Mouse (Mus musculus) heart, embryonic 15.5 days (tissue): ENCODE measurements at regions not wholly inside any gene's neighbourhood (a gene's known extent, or its start where the extent isn't known, plus 50 kb on each side); places are given as distances from the start of the nearest gene placed in this dataset.

Experiments
- ATAC-seq: fragments of 200-750 bp; cut with Nextera tagmentation; replicated peaks from 2 replicates; pipeline ENCODE4 v1.8.0; 2017; ENCODE audit warnings: low read depth, moderate TSS enrichment; ENCODE audit not compliant: insufficient number of reproducible peaks, insufficient read depth, low FRiP score
- H3K27ac ChIP-seq: fragments of 300-500 bp; sonication (generic); 2 replicates; pipeline ENCODE4 v1.5.1; 2015; ENCODE audit warnings: mild to moderate bottlenecking, inconsistent platforms
- H3K27me3 ChIP-seq: fragments of 300-500 bp; sonication (generic); 2 replicates; pipeline ENCODE4 v1.6.1; 2015; ENCODE audit warnings: inconsistent platforms
- H3K36me3 ChIP-seq: fragments of 300-500 bp; sonication (generic); 2 replicates; pipeline ENCODE4 v1.6.1; 2015; ENCODE audit warnings: mild to moderate bottlenecking, inconsistent platforms
- H3K4me1 ChIP-seq: fragments of 300-500 bp; sonication (generic); replicated peaks from 2 replicates; pipeline ENCODE4 v1.6.1; 2015; ENCODE audit warnings: inconsistent platforms
- H3K4me2 ChIP-seq: fragments of 300-500 bp; sonication (generic); 2 replicates; pipeline ENCODE4 v1.6.1; 2015; ENCODE audit warnings: inconsistent platforms, mild to moderate bottlenecking, moderate library complexity
- H3K4me3 ChIP-seq: fragments of 300-500 bp; sonication (generic); 2 replicates; pipeline ENCODE4 v1.5.1; 2015; ENCODE audit warnings: mild to moderate bottlenecking, inconsistent platforms
- H3K9ac ChIP-seq: fragments of 300-500 bp; sonication (generic); 2 replicates; pipeline ENCODE4 v1.6.1; 2015; ENCODE audit warnings: mild to moderate bottlenecking, inconsistent platforms
- H3K9me3 ChIP-seq: fragments of 300-500 bp; sonication (generic); replicated peaks from 2 replicates; pipeline ENCODE4 v1.6.1; 2016; ENCODE audit warnings: inconsistent platforms
- WGBS: fragments of 180-500 bp; shearing (Covaris S2); methylation state at CpG from one replicate; pipeline ENCODE4 v1.1.7; 2015; ENCODE audit warnings: mixed read lengths; 5-methylcytosine and 5-hydroxymethylcytosine counted together

DNA sequence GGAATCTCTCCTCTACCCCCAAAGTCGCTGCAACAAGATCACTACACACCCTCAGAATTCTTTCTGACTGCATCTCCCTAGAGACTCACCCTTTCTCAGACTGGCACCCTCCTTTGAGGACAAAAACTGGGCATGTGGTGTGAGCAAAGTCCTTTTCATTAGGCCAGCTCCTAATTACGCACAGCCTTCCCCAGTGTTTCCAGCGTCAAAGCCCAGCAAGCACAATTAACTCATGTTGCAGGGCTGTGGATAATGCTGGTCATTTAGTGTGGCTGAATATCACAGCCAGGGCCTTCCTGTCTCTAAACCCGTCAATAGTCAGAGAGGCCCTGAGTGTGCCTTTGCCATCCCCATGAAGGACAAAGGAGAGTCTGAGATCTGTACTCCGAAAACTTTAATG, 114.2 kb upstream of the Arhgap5 start:
- no peak overlapping the region for H3K27ac ChIP-seq

DNA sequence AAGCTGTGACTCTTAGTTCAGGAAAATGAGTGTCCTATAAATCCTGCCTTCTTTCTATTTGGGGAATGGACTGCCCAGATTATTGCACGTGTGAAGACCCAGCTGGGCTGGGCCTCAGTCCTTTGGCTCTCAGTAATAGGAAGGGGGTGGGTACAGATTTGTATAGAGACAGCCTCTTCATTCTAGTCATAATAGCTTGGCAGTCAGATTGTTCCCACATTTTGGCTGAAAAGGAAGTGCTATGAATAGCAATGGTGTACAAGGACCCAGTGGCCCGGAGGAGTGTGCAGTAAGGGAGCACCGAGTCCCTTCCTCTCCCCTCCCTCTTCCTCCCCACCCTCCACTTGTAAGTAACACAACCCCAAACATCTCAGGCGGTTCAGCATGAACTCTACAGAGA, 113.5 kb upstream of the Arhgap5 start:
- Histone ChIP-seq H3K4me3 (no peak overlapping the region), H3K27ac (no peak overlapping the region), H3K4me2 (no peak overlapping the region), H3K4me1 (peaks cover 14% of the 10 kb centered on the region), H3K36me3 (no peaks in the 10 kb centered on the region), H3K9ac (no peak overlapping the region), H3K9me3 (no peaks in the 10 kb centered on the region), H3K27me3 (no peaks in the 10 kb centered on the region)
- ATAC-seq: no peak
- 32% methylated on average over 4 of the region's 4 CpGs for WGBS

More for the DNA sequence above, 114.2 kb upstream of the Arhgap5 start:
- Histone ChIP-seq H3K4me2 (no peak overlapping the region), H3K4me1 (peaks cover 7% of the 10 kb centered on the region), H3K36me3 (no peaks in the 10 kb centered on the region), H3K9ac (no peak overlapping the region), H3K9me3 (no peaks in the 10 kb centered on the region), H3K4me3 (no peak overlapping the region), H3K27me3 (no peaks in the 10 kb centered on the region)
- 73% methylated on average over 5 of the region's 5 CpGs for WGBS
- no peak for ATAC-seq

DNA sequence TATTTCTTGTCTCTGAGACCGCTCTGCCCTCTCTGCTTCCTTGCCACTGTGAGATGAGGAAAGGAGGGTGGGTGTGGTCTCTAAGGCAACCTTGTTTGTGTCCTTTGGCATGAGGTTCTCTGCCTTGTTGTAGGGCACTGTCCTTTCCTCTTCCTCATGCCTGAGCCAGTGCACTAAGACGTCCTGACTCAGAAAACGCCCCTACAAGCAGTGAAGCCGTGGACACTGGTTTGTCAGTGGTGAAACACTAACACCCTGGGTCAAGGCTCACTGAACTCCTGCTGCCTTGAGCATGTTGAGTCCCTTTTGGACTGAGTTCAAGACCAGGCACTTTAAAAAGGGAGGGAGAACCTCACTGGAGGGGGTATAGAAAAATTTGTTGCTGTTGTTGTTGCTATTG, 111.1 kb upstream of the Arhgap5 start:
- WGBS: 63% methylated on average over 4 of the region's 4 CpGs
- H3K27ac ChIP-seq: no peak overlapping the region
- no peaks in the 10 kb centered on the region for H3K36me3 ChIP-seq
- no peaks in the 10 kb centered on the region for H3K9me3 ChIP-seq
- no peak overlapping the region for H3K9ac ChIP-seq
- H3K4me3 ChIP-seq: no peak overlapping the region
- H3K27me3 ChIP-seq: no peaks in the 10 kb centered on the region
- no peak overlapping the region for H3K4me2 ChIP-seq
- H3K4me1 ChIP-seq: peaks cover 34% of the 10 kb centered on the region
- ATAC-seq: no peak

DNA sequence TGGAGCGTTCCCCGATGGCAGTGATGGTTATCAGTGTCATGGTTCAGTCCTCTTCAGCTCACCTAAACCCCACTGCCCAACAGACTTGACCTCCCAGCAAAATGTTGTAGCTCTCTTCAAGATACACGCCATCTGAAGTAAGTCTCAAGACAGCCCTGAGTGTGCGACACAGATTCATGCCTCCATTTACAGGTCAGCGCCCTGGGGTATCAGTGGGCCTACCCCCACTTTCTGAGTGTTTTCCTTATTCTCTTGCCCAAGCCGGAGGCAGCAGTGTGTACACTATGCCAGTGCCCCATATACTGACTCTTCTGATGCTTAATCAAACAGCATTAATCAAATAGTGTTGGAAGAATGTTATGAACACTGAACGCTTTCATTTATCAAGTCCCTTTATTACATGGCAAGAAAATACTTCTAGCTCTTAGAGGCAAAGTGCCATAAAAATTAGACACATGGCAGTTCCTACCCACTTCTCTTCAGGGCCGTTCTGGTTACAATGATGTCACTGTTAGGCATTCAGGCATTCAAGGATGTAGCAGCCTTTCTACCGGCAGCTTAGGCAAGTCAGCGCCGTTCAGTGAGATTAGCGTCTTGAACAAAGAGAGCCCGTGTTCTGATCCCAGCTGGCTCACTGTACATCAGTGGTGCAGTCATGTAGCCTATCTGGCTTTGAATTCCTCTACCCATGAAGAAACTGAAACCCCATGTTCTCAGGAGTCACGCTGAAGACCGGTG, 109.6 kb upstream of the Arhgap5 start:
- Histone ChIP-seq H3K9me3 (no peaks in the 10 kb centered on the region), H3K4me3 (no peak overlapping the region), H3K36me3 (no peaks in the 10 kb centered on the region), H3K4me2 (no peak overlapping the region), H3K4me1 (peaks cover 46% of the 10 kb centered on the region), H3K9ac (no peak overlapping the region), H3K27ac (no peak overlapping the region), H3K27me3 (no peaks in the 10 kb centered on the region)
- WGBS: 60% methylated on average over 15 of the region's 15 CpGs
- no peak for ATAC-seq

DNA sequence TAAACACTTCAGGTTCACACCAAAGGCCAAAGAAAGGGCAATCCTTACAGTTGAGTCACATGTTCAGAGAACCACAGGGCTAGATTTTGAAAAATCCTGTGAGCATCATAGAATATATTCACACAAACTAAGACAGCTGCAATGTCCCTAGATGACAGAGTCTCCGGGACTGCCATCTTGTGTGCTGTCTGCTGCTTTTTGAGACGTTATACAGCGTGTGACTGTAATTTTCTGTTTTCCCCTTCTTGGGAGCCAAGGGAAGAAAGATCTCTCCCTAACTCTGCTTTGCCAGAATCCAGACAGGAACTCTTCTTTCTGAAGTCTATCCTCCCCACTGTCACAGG, 109.1 kb upstream of the Arhgap5 start:
- 78% methylated on average over 3 of the region's 3 CpGs for WGBS
- no peak overlapping the region for H3K4me2 ChIP-seq
- H3K4me1 ChIP-seq: peaks cover 46% of the 10 kb centered on the region
- no peak for ATAC-seq
- H3K9me3 ChIP-seq: no peaks in the 10 kb centered on the region
- no peaks in the 10 kb centered on the region for H3K27me3 ChIP-seq
- no peak overlapping the region for H3K4me3 ChIP-seq
- H3K27ac ChIP-seq: no peak overlapping the region
- no peaks in the 10 kb centered on the region for H3K36me3 ChIP-seq
- no peak overlapping the region for H3K9ac ChIP-seq

DNA sequence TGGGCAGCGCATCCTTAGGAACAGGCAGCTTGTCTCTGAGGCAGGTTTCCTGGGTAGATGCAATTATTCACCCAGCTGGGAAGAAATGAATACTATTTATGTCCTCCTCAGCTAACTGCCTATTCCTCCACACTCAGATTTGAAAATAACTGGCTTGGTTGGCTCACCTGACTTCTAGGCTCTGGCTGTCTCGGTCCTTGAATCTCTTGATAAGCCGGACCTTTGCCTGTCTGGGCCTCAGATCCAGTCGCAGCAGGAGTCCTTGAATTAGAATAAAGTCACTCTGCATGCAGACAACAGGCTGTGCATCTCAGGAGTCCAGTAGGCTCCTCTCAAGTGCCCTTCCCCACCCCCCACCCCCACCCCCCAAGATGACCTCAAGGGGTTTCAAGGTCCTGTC, 108.7 kb upstream of the Arhgap5 start:
- Histone ChIP-seq H3K4me2 (no peak overlapping the region), H3K4me1 (peaks cover 45% of the 10 kb centered on the region), H3K36me3 (no peaks in the 10 kb centered on the region), H3K4me3 (no peak overlapping the region), H3K27me3 (no peaks in the 10 kb centered on the region), H3K9ac (no peak overlapping the region), H3K9me3 (no peaks in the 10 kb centered on the region), H3K27ac (no peak overlapping the region)
- 55% methylated on average over 4 of the region's 4 CpGs for WGBS
- ATAC-seq: no peak

DNA sequence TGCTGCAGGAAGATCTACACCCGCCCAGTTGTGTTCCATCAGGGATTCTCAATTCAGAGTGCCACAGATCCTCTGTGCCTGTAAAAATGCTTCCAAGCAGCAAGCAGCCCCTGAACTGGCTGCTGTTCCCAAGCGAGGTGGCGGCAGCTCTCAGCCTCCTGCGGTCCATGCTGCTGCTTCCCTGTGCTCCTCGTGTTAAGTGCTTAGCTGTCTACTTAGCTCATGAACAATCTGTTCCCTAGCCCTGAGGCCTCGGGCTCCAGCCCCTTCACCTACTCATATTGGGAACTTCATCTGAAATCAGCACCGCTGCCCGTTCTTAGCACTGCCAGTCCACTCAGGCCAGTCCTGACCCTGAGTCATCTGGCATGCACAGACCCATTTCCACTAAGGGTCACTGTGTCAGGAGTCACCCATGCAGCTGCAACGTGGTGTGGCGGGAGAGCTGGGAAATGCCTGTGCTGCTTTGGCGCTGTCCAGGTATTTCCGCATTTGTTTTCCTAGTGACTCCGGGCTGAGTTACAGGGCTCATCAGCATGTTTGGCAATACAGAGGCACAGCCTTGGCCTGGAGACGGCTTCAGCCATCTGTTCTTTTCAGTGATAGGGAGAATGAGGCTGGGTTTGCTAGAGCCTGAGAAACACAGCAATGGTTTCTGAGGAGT, 107.5 kb upstream of the Arhgap5 start:
- no peaks in the 10 kb centered on the region for H3K9me3 ChIP-seq
- no peak overlapping the region for H3K4me2 ChIP-seq

DNA sequence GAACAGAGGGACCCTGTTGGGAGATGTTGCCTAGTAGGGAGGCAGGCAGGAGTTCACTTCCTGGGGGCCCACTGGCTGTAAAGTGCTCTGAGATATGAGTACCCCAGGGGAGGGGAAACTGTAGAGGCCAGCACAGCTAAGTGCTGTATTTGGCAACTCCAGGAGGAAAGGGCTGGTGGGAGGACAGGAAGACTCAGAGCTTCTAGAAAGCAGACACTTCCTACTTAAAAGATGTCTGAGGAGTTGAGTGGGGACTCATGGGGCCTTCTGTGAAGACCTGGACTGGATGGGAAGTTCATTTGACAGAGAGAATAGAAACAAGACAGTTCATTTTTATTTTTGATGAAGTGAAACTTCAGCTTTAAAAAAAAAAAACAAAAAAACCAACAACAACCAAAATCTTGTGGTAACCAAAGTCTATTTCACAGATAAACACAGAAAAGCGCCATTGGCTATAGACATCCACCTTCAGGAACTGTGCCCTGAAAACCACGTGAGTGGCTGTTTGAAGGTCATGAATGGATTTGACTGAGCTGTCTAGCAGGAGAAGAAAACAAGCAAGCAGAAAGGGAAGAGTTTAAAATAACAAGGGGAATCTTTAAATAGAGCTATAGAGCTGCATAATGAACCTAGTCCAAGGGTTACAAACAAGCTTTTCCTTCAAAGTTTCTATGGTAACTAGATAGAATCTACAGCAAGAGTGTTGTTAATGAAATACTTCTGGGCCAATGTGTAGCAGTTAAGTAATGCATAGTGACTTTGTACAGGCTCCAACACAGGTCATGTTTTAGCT, 105.9 kb upstream of the Arhgap5 start:
- H3K4me2 ChIP-seq: no peak overlapping the region
- 55% methylated on average over 2 of the region's 2 CpGs for WGBS
- H3K9ac ChIP-seq: no peak overlapping the region
- H3K27me3 ChIP-seq: no peaks in the 10 kb centered on the region
- H3K36me3 ChIP-seq: no peaks in the 10 kb centered on the region
- no peaks in the 10 kb centered on the region for H3K9me3 ChIP-seq
- H3K4me3 ChIP-seq: no peak overlapping the region
- ATAC-seq: no peak
- H3K27ac ChIP-seq: peak overlapping the region; percentile 66
- H3K4me1 ChIP-seq: peaks cover 41% of the 10 kb centered on the region

More for the DNA sequence above, 107.5 kb upstream of the Arhgap5 start:
- no peak overlapping the region for H3K9ac ChIP-seq
- no peaks in the 10 kb centered on the region for H3K36me3 ChIP-seq
- 49% methylated on average over 14 of the region's 14 CpGs for WGBS
- H3K4me3 ChIP-seq: no peak overlapping the region
- no peak for ATAC-seq
- peak overlapping the region; percentile 43 for H3K27ac ChIP-seq
- peaks cover 41% of the 10 kb centered on the region for H3K4me1 ChIP-seq
- no peaks in the 10 kb centered on the region for H3K27me3 ChIP-seq

DNA sequence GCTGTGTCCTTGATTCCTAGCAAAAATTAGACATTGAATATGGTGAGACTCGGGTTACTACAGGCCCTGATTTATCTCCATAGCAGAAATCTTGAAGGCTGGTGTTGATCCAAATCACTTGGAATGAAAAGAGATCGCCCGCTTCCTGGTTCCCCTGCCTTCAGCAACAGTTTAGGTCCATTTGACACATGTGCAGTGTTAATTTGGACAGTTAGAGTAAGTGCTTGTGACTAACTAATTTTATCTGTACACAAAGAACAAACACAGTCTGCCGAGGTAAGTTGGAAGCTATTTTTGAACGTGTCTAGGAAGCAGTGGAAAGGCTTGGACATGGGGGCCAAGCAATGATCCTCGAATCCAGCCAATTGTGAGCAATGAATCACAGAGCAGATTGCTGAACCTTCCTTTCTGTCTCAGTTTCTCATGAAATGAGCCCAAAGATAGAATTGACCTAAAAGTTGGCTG, 105.2 kb upstream of the Arhgap5 start:
- Histone ChIP-seq H3K27me3 (no peaks in the 10 kb centered on the region), H3K27ac (peak overlapping the region; percentile 66), H3K9me3 (no peaks in the 10 kb centered on the region), H3K36me3 (no peaks in the 10 kb centered on the region), H3K4me3 (no peak overlapping the region), H3K4me2 (no peak overlapping the region), H3K4me1 (peaks cover 41% of the 10 kb centered on the region), H3K9ac (no peak overlapping the region)
- no peak for ATAC-seq
- WGBS: 46% methylated on average over 6 of the region's 6 CpGs

DNA sequence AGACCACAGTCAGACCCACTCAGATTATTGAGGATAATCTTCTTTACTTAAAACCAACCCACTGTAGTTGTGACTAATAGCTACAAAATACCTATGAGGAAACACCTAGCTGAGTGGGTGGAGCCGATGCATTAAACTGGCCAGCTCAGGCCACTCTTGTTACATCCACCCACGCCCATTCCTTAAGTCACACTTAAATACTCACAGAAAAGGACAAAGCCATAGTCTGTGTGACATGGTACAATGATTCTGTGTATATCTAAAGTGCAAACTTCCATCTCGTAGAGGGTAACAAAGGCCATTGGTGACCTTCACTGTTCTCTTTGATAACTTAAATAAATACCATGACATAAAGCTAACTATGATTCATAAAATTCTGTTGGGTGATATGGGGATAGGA, 103.7 kb upstream of the Arhgap5 start:
- H3K4me1 ChIP-seq: peaks cover 33% of the 10 kb centered on the region
- no peak overlapping the region for H3K4me2 ChIP-seq
- H3K27ac ChIP-seq: no peak overlapping the region
- no peaks in the 10 kb centered on the region for H3K36me3 ChIP-seq
- WGBS: 86% methylated on average over 3 of the region's 3 CpGs
- H3K9ac ChIP-seq: no peak overlapping the region
- H3K27me3 ChIP-seq: no peaks in the 10 kb centered on the region
- H3K9me3 ChIP-seq: no peaks in the 10 kb centered on the region
- no peak overlapping the region for H3K4me3 ChIP-seq
- ATAC-seq: no peak

DNA sequence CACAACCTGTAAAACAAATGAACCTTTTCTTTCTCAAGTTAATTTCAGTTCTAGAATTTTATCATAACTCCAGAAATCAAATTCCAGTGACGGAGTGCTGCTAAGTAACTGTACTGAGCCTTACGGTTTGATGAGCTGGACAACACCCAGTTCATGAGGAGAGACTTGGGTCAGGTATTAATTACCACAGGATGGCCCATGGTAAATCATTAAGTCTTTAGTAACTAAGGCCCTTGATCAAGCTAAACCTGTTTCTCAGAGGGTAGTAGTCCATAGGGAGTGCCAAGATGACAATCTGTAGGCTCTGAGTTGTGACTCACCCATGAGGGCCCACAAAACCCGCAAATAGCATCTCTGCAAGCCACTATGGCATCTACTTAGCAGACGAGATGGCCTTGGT, 101.1 kb upstream of the Arhgap5 start:
- H3K27ac ChIP-seq: no peak overlapping the region
- H3K27me3 ChIP-seq: no peaks in the 10 kb centered on the region
- no peak for ATAC-seq
- no peaks in the 10 kb centered on the region for H3K9me3 ChIP-seq
- H3K9ac ChIP-seq: no peak overlapping the region
- no peak overlapping the region for H3K4me3 ChIP-seq
- H3K4me2 ChIP-seq: no peak overlapping the region
- H3K4me1 ChIP-seq: peaks cover 11% of the 10 kb centered on the region
- H3K36me3 ChIP-seq: no peaks in the 10 kb centered on the region
- WGBS: 92% methylated on average over 4 of the region's 4 CpGs
